Mouse (Mus musculus) forebrain, embryonic 14.5 days (tissue): ENCODE data around the gene Olfr263. TPM values are rescaled to one million over a fixed set of nuclear protein-coding genes. Genes with fewer than 3 reads are reported as not detected.

Experiments used
- ATAC-seq: fragments of 200-750 bp; cut with Nextera tagmentation; 2 replicates; pipeline ENCODE4 v1.8.0; 2017; ENCODE audit warnings: mild to moderate bottlenecking, moderate library complexity
- DNase-seq: peaks from one replicate; pipeline ENCODE4 v3.0.0-alpha.2; 2015; ENCODE audit warnings: low spot score
- H3K27ac ChIP-seq: fragments of 300-500 bp; sonication (generic); 2 replicates; pipeline ENCODE4 v1.5.1; 2014; ENCODE audit warnings: low read depth, mild to moderate bottlenecking, control low read depth, low read length, moderate library complexity
- H3K27me3 ChIP-seq: fragments of 300-500 bp; sonication (generic); replicated peaks from 2 replicates; pipeline ENCODE4 v1.6.1; 2014; ENCODE audit warnings: low read length, control low read depth, mixed read lengths; ENCODE audit not compliant: control insufficient read depth, insufficient read depth
- H3K36me3 ChIP-seq: fragments of 300-500 bp; sonication (generic); 2 replicates; pipeline ENCODE4 v1.6.1; 2014; ENCODE audit warnings: low read length, control low read depth; ENCODE audit not compliant: control insufficient read depth, insufficient read depth
- H3K4me1 ChIP-seq: fragments of 300-500 bp; sonication (generic); 2 replicates; pipeline ENCODE4 v1.6.1; 2014; ENCODE audit warnings: antibody characterized with exemption, low read length, control low read depth; ENCODE audit not compliant: control insufficient read depth, insufficient read depth
- H3K4me2 ChIP-seq: fragments of 300-500 bp; sonication (generic); 2 replicates; pipeline ENCODE4 v1.6.1; 2014; ENCODE audit warnings: mild to moderate bottlenecking, control low read depth, low read length
- H3K4me3 ChIP-seq: fragments of 300-500 bp; sonication (generic); 2 replicates; pipeline ENCODE4 v1.5.1; 2014; ENCODE audit warnings: low read depth, low read length, control low read depth
- H3K9ac ChIP-seq: fragments of 300-500 bp; sonication (generic); 2 replicates; pipeline ENCODE4 v1.6.1; 2014; ENCODE audit warnings: mild to moderate bottlenecking, low read length, control low read depth, moderate library complexity
- H3K9me3 ChIP-seq: fragments of 300-500 bp; sonication (generic); replicated peaks from 2 replicates; pipeline ENCODE4 v1.6.1; 2016; ENCODE audit warnings: low read length, control low read depth, mixed read lengths; ENCODE audit not compliant: control insufficient read depth
- WGBS: fragments of 180-500 bp; shearing (Covaris S2); extraction: QIAGEN DNeasy Blood & Tissue Kit; methylation state at CpG from one replicate; pipeline ENCODE4 v1.1.7; 2014; 5-methylcytosine and 5-hydroxymethylcytosine counted together
- polyA plus RNA-seq: library from polyadenylated mRNA; unstranded; fragments of >200 nt; fragmentation: Nextera tagmentation; extraction: Ambion mirVana; gene quantifications from 2 replicates; pipeline ENCODE4 v1.2.1, GENCODE M21; 2014

The Olfr263 gene
- polyA plus RNA-seq, 1 experiment from 2014 or later = not detected

GRCm38 (mm10) chr13:21167910-21168300 lies 38.5 kb downstream of the Olfr263 start:
- ATAC-seq (peak; percentile 54), DNase-seq (peak; percentile 62)
- no peak overlapping the region for H3K27ac ChIP-seq
- 0 out of 2 replicates have a peak, but pooled peaks cover 2% of the 10 kb centered on the region for H3K27me3 ChIP-seq
- peak overlapping the region; percentile 89 for H3K4me2 ChIP-seq
- no peaks in the 10 kb centered on the region for H3K9me3 ChIP-seq
- 0% methylated on average over 8 of the region's 8 CpGs for WGBS
- H3K9ac ChIP-seq = peak overlapping the region; percentile 61
- peak overlapping the region; percentile 53 for H3K4me3 ChIP-seq
- H3K36me3 ChIP-seq = no peaks in the 10 kb centered on the region
- peaks cover 4% of the 10 kb centered on the region; the same call in 1 of the 2 replicates for H3K4me1 ChIP-seq

GRCm38 (mm10) chr13:21168371-21169011 lies 39.1 kb downstream of the Olfr263 start:
- H3K27ac ChIP-seq = no peak overlapping the region
- H3K4me2 ChIP-seq = peak overlapping the region; percentile 89
- WGBS = under 1% methylated on average over 16 of the region's 16 CpGs
- peak; percentile 46 for DNase-seq
- H3K4me1 ChIP-seq = peaks cover 4% of the 10 kb centered on the region; the same call in 1 of the 2 replicates
- H3K36me3 ChIP-seq = no peaks in the 10 kb centered on the region
- H3K9me3 ChIP-seq = no peaks in the 10 kb centered on the region
- H3K4me3 ChIP-seq = peak overlapping the region; percentile 53
- peak overlapping the region; percentile 61 for H3K9ac ChIP-seq
- 0 out of 2 replicates have a peak, but pooled peaks cover 2% of the 10 kb centered on the region for H3K27me3 ChIP-seq
- ATAC-seq = no peak

- 4% methylated on average over 14 of the region's 14 CpGs for WGBS
- Histone ChIP-seq H3K36me3 (no peaks in the 10 kb centered on the region), H3K4me2 (peak overlapping the region; percentile 89), H3K9me3 (no peaks in the 10 kb centered on the region), H3K27ac (no peak overlapping the region), H3K4me1 (peaks cover 4% of the 10 kb centered on the region; the same call in 1 of the 2 replicates), H3K4me3 (peak overlapping the region; percentile 53), H3K9ac (peak overlapping the region; percentile 61), H3K27me3 (0 out of 2 replicates have a peak, but pooled peaks cover 2% of the 10 kb centered on the region)
- DNase-seq = no peak
- ATAC-seq = no peak
Observed at GRCm38 (mm10) chr13:21169121-21169656, 39.8 kb downstream of the Olfr263 start.

- Histone ChIP-seq H3K27me3 (0 out of 2 replicates have a peak, but pooled peaks cover 2% of the 10 kb centered on the region), H3K4me3 (peak overlapping the region; percentile 53), H3K4me1 (peaks cover 4% of the 10 kb centered on the region; the same call in 1 of the 2 replicates), H3K9ac (0 out of 2 replicates have a peak overlapping the region, but pooled peaks have one; percentile 37), H3K36me3 (no peaks in the 10 kb centered on the region), H3K4me2 (peak overlapping the region; percentile 89), H3K27ac (0 out of 2 replicates have a peak overlapping the region, but pooled peaks have one; percentile 52), H3K9me3 (no peaks in the 10 kb centered on the region)
- DNase-seq (peak; percentile 90), ATAC-seq (peak; percentile 79)
- WGBS = under 1% methylated on average over 39 of the region's 39 CpGs
Observed at GRCm38 (mm10) chr13:21169657-21170430, 40.4 kb downstream of the Olfr263 start.

- peak overlapping the region; percentile 89 for H3K4me2 ChIP-seq
- 40% methylated on average over 17 of the region's 17 CpGs for WGBS
- no peaks in the 10 kb centered on the region for H3K9me3 ChIP-seq
- H3K27me3 ChIP-seq = 0 out of 2 replicates have a peak, but pooled peaks cover 2% of the 10 kb centered on the region
- H3K9ac ChIP-seq = peak overlapping the region; percentile 32; the same call in 1 of the 2 replicates
- no peak overlapping the region for H3K27ac ChIP-seq
- H3K4me1 ChIP-seq = peaks cover 4% of the 10 kb centered on the region; the same call in 1 of the 2 replicates
- no peak for ATAC-seq
- no peaks in the 10 kb centered on the region for H3K36me3 ChIP-seq
- peak overlapping the region; percentile 53 for H3K4me3 ChIP-seq
- no peak for DNase-seq
Observed at GRCm38 (mm10) chr13:21170431-21171155, 41.2 kb downstream of the Olfr263 start.

- Histone ChIP-seq H3K4me1 (peaks cover 4% of the 10 kb centered on the region; the same call in 1 of the 2 replicates), H3K4me2 (peak overlapping the region; percentile 89), H3K9ac (peak overlapping the region; percentile 32; the same call in 1 of the 2 replicates), H3K27me3 (0 out of 2 replicates have a peak, but pooled peaks cover 2% of the 10 kb centered on the region), H3K4me3 (peak overlapping the region; percentile 46), H3K9me3 (no peaks in the 10 kb centered on the region), H3K27ac (no peak overlapping the region), H3K36me3 (no peaks in the 10 kb centered on the region)
- DNase-seq (peak; percentile 47), ATAC-seq (no peak)
- WGBS = 8% methylated on average over 15 of the region's 15 CpGs
Observed at GRCm38 (mm10) chr13:21171156-21171530, 41.7 kb downstream of the Olfr263 start.

- under 1% methylated on average over 12 of the region's 12 CpGs for WGBS
Observed at GRCm38 (mm10) chr13:21171600-21172150, 42.2 kb downstream of the Olfr263 start.

More at GRCm38 (mm10) chr13:21171600-21172150, 42.2 kb downstream of the Olfr263 start:
- Histone ChIP-seq H3K36me3 (no peaks in the 10 kb centered on the region), H3K4me1 (peaks cover 4% of the 10 kb centered on the region; the same call in 1 of the 2 replicates), H3K4me3 (peak overlapping the region; percentile 46), H3K4me2 (peak overlapping the region; percentile 89), H3K27me3 (no peaks in the 10 kb centered on the region), H3K9me3 (no peaks in the 10 kb centered on the region), H3K27ac (no peak overlapping the region), H3K9ac (peak overlapping the region; percentile 50; the same call in 1 of the 2 replicates)
- ATAC-seq = peak; percentile 40; the same call in 1 of the 2 replicates
- DNase-seq = peak; percentile 77
